Mouse (Mus musculus): Measurements from ENCODE around the gene Nexn. TPM values are rescaled to one million over a fixed set of nuclear protein-coding genes. Genes with fewer than 3 reads are reported as not detected.
A peak's percentile ranks its signal among the peaks of the same experiment; 100 is the strongest.
"Not testable (repeated sequence)": the region's sequence is repeated elsewhere in the genome, so short reads cannot be mapped to it uniquely, and the experiment has no call there.

Gene Nexn
- polyA plus RNA-seq, 1 experiment from 2014 or later, result 5.1 TPM

DNA sequence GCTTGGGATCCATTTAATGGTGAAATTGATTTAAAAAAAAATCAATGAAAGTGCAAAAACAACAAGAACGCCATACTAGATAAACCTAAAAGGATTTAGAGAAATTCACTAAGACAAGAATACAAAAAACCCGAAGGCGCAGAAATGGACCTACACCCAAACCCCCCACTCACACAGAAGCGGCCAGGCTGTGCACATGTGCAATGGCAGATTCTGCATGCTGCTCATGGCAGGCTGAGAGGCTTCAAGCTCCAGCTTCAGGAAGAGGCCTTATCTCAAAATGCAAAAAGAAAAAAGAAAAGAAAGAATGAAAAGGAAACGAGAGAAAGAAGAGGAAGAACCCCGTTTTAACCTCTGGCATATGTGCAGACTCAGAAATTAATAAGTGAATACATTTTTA lies 62.7 kb downstream of the Nexn start:
- no peaks in the 10 kb centered on the region for H3K9me3 ChIP-seq
- H3K4me2 ChIP-seq (replicated peaks), result no peak overlapping the region
- ATAC-seq (ENCODE audit: low FRiP score, low read depth), result no peak
- H3K27ac ChIP-seq, result no peak overlapping the region
- H3K9ac ChIP-seq, result no peak overlapping the region
- 90% methylated on average over 6 of the region's 6 CpGs for WGBS
- H3K27me3 ChIP-seq (replicated peaks), result no peaks in the 10 kb centered on the region
- no peaks in the 10 kb centered on the region; the same call in 1 of the 2 replicates for H3K36me3 ChIP-seq
- H3K4me1 ChIP-seq, result peaks cover 2% of the 10 kb centered on the region
- no peak overlapping the region for H3K4me3 ChIP-seq

DNA sequence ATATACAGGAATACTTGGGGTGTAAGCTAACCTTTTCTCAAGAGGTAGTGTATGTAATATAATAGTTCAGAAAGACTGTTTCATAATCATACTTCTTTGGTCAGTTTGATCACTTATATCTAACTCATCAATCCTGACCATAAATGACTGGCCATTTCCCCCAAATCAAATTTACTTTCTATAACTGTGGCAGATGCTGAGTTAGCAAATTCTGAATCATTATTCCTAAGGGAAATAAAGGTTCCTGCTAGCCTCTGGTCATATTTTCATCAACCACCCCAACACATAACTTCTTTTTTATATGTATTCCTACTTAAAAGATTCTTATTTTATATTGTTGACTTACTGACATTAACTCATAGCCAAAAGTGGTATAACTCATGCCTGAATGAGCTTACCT lies 63.2 kb downstream of the Nexn start:
- Histone ChIP-seq H3K27me3 (replicated peaks) (no peaks in the 10 kb centered on the region), H3K4me3 (no peak overlapping the region), H3K9me3 (no peaks in the 10 kb centered on the region), H3K4me2 (replicated peaks) (no peak overlapping the region), H3K36me3 (no peaks in the 10 kb centered on the region; the same call in 1 of the 2 replicates), H3K27ac (no peak overlapping the region), H3K4me1 (no peaks in the 10 kb centered on the region), H3K9ac (no peak overlapping the region)
- no peak for ATAC-seq (ENCODE audit: low FRiP score, low read depth)

DNA sequence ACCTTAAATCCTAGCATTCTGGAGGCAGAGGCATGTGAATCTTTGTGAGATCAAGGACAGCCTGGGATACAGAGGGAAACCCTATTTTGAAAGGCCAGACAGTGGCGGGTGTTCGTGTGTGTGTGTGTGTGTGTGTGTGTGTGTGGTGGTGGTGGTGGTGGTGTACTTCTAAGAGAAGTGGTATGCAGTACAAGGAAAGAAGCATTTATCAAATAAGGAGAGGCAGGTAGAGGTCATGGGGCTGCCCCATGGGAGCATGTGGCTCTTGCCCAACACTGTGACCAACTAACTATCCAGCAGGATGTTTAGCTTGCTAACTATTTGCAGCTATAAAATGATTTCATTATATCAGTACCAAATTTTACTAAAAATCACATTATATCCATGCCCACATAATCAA lies 64.5 kb downstream of the Nexn start:
- no peaks in the 10 kb centered on the region for H3K4me1 ChIP-seq
- no peak overlapping the region for H3K9ac ChIP-seq
- 81% methylated on average over 2 of the region's 2 CpGs for WGBS
- H3K36me3 ChIP-seq, result no peaks in the 10 kb centered on the region
- H3K9me3 ChIP-seq, result no peaks in the 10 kb centered on the region
- no peak overlapping the region for H3K27ac ChIP-seq
- H3K27me3 ChIP-seq (replicated peaks), result no peaks in the 10 kb centered on the region
- no peak overlapping the region for H3K4me2 ChIP-seq (replicated peaks)
- no peak overlapping the region for H3K4me3 ChIP-seq
- ATAC-seq (ENCODE audit: low FRiP score, low read depth), result no peak

DNA sequence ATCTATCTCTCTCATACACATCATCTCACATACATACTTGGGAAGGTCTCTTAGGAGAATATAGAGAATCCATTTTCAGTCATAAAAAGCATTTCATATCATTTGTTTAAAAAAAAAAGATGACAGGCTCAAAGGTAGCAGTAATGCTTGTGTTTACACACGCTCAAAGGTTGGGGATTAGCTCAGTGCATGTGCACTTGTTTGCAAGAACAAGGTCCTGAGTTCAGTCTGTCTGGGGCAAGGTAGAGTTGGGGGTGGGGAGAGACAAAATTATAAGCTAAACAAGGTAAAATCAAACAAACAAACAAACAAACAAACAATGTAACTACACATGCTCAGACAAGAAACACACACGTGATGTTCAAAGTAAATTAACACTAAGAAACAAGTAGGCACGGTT lies 65.0 kb downstream of the Nexn start:
- Histone ChIP-seq H3K4me3 (no peak overlapping the region), H3K36me3 (no peaks in the 10 kb centered on the region), H3K4me1 (no peaks in the 10 kb centered on the region), H3K27ac (no peak overlapping the region), H3K9me3 (no peaks in the 10 kb centered on the region), H3K9ac (no peak overlapping the region), H3K4me2 (replicated peaks) (no peak overlapping the region), H3K27me3 (replicated peaks) (no peaks in the 10 kb centered on the region)
- WGBS, result 94% methylated on average over 3 of the region's 3 CpGs
- ATAC-seq (ENCODE audit: low FRiP score, low read depth), result no peak

DNA sequence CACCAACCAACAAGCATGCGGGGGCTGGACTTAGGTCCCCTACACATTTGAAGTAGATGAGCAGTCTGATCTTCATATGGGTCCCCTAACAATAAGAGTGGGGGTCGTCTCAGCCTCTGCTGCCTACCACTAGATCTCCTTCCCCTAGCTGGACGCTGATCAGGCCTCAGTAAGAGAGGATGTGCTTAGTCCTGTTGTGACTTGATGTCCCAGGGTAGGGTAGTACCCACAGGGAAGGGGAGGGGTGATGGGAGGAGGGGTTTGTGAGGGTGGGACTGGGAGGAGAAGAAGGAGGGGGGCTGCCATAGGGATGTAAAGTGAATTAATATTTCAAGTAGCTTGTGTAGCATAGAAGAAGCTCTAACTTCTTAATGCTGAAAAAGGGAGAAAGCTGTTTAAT lies 67.0 kb downstream of the Nexn start:
- no peaks in the 10 kb centered on the region for H3K4me1 ChIP-seq
- no peak for ATAC-seq (ENCODE audit: low FRiP score, low read depth)
- 69% methylated on average over 3 of the region's 3 CpGs for WGBS
- H3K4me3 ChIP-seq, result no peak overlapping the region
- no peaks in the 10 kb centered on the region for H3K27me3 ChIP-seq (replicated peaks)
- no peaks in the 10 kb centered on the region for H3K36me3 ChIP-seq
- no peak overlapping the region for H3K27ac ChIP-seq
- H3K4me2 ChIP-seq (replicated peaks), result no peak overlapping the region
- no peak overlapping the region for H3K9ac ChIP-seq
- no peaks in the 10 kb centered on the region for H3K9me3 ChIP-seq

DNA sequence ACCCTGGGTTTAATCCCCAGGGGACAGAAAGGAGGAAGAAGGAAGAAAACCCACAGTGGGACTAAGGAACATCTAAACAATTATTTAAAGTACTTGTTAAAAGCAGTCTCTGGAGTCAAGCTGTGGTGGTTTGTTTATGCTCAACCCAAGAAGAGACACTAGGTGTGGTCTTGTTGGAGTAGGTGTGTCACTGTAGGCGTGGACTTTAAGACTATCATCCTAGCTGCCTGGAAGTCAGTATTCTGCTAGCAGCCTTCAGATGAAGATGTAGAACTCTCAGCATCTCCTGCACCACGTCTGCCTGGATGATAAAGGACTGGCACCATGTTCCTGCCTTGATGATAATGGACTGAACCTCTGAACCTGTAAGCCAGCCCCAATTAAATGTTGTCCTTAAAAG lies 68.9 kb downstream of the Nexn start:
- H3K27ac ChIP-seq; H3K4me1 ChIP-seq; H3K27me3 ChIP-seq (replicated peaks); H3K9ac ChIP-seq; ATAC-seq (ENCODE audit: low FRiP score, low read depth); H3K4me3 ChIP-seq; H3K4me2 ChIP-seq (replicated peaks); H3K36me3 ChIP-seq; H3K9me3 ChIP-seq: not testable (repeated sequence)
- WGBS, result 32% methylated on average over 2 of the region's 2 CpGs

DNA sequence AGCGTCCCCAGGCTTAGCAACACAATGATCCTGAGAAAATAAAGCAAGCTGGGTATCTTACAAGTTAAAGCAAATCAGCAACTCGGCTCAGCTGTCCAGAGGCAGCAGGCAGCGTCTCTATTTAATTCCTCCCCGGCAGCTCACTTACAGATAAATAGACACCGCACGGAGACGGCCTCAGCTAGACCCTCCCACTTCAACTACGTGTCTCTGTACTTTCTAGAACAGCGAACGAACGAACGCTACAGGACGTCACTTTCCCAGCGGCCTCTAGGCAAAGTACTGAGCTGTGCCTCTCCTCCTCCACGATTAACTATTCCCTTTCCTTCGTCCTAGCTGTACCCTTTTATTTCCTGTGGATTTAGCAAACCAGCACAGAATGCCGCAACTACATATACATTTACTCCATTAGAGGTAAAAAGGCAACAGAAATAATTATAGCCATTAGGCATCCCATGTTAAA lies 72.5 kb downstream of the Nexn start:
- H3K27me3 ChIP-seq (replicated peaks), result no peaks in the 10 kb centered on the region
- peak overlapping the region; percentile 33; the same call in 1 of the 2 replicates for H3K27ac ChIP-seq
- H3K4me2 ChIP-seq (replicated peaks), result peak overlapping the region; percentile 62
- peak overlapping the region; percentile 54 for H3K9ac ChIP-seq
- ATAC-seq (ENCODE audit: low FRiP score, low read depth), result peak; percentile 96
- H3K36me3 ChIP-seq, result no peaks in the 10 kb centered on the region
- no peaks in the 10 kb centered on the region for H3K9me3 ChIP-seq
- H3K4me3 ChIP-seq, result peak overlapping the region; percentile 38
- WGBS, result 2% methylated on average over 17 of the region's 17 CpGs
- H3K4me1 ChIP-seq, result peaks cover 8% of the 10 kb centered on the region; the same call in 1 of the 2 replicates

DNA sequence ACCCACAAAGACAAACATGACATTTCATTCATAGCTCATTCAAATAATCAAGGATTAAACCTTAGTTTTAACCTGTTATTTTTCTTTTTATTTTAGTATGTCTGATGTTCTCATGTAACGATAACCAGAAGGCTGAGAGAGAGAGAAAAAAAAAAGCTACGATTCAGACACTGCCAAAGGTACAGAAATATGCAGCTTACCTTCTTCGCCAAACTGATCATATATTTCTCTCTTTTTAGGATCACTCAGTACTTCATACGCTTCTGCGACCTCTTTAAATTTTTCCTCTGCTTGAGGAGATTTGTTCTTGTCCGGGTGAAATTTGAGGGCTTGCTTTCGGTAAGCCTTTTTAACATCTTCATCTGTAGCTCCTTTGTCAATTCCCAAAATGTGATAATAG lies 73.0 kb downstream of the Nexn start:
- 25% methylated on average over 7 of the region's 7 CpGs for WGBS
- peaks cover 8% of the 10 kb centered on the region; the same call in 1 of the 2 replicates for H3K4me1 ChIP-seq
- ATAC-seq (ENCODE audit: low FRiP score, low read depth), result no peak
- no peaks in the 10 kb centered on the region for H3K9me3 ChIP-seq
- peak overlapping the region; percentile 54 for H3K9ac ChIP-seq
- H3K4me3 ChIP-seq, result peak overlapping the region; percentile 38
- peak overlapping the region; percentile 33; the same call in 1 of the 2 replicates for H3K27ac ChIP-seq
- H3K36me3 ChIP-seq, result no peaks in the 10 kb centered on the region
- H3K4me2 ChIP-seq (replicated peaks), result peak overlapping the region; percentile 62
- H3K27me3 ChIP-seq (replicated peaks), result no peaks in the 10 kb centered on the region

DNA sequence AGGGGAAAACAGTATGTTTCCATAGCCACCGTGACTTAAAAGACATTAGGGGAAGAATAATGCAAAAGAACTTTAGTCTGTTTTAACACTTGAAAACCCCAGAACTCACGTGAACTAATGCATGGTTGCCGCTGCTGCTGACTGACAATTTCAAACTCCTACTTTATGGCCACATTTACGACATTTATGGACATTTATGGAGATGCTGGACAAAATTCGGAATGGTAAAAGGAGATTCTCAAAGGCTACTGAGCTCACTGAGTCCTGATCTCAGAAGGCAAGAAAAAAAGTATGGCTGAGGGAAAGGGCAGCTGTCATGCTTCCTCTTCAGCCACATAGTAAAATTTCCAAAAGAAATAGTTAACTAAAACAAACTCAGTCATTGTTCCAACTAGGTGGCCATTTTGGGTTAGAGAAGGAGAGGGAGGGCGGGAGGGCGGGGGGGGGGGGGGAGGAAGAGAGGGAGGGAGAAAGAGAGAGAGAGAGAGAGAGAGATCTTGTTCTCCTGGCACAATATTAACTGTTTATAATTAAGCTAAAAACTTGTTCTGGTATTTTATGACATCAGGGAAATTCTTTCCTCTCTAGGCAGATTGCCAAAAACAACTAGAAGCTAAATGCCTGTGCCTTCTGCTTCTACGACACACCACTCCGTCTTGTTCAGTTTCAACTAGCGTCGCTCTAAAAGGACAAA lies 73.8 kb downstream of the Nexn start:
- H3K4me3 ChIP-seq, result peak overlapping the region; percentile 24
- peak overlapping the region; percentile 55 for H3K4me2 ChIP-seq (replicated peaks)
- no peak for ATAC-seq (ENCODE audit: low FRiP score, low read depth)
- H3K4me1 ChIP-seq, result peaks cover 8% of the 10 kb centered on the region; the same call in 1 of the 2 replicates
- no peak overlapping the region for H3K9ac ChIP-seq
- no peaks in the 10 kb centered on the region for H3K9me3 ChIP-seq
- H3K27ac ChIP-seq, result no peak overlapping the region
- 39% methylated on average over 10 of the region's 11 CpGs for WGBS
- no peaks in the 10 kb centered on the region for H3K36me3 ChIP-seq
- no peaks in the 10 kb centered on the region for H3K27me3 ChIP-seq (replicated peaks)

DNA sequence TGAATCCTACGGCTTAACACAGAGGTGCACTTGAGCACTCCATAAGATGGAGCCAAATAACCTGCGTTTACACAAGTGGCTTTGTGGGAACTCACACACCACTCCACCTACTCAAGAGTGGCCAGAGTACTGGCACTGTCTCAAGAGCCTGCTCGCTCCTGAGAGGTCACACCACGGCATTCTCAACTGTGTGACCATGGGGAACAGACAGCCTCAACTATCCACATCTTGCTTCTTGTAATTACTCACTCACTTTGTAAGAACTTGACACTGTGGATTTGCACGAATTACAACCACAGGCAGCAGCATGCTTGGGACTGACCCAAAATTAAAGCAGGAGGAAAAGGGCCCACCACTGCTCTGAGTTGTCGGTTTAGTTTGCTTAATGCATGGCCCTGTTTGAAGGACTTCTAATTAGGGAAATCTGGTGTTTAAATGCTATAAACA lies 74.3 kb downstream of the Nexn start:
- H3K9ac ChIP-seq, result no peak overlapping the region
- WGBS, result 31% methylated on average over 6 of the region's 6 CpGs
- H3K4me3 ChIP-seq, result peak overlapping the region; percentile 24
- peak; percentile 42 for ATAC-seq (ENCODE audit: low FRiP score, low read depth)
- H3K27me3 ChIP-seq (replicated peaks), result no peaks in the 10 kb centered on the region
- peaks cover 8% of the 10 kb centered on the region; the same call in 1 of the 2 replicates for H3K4me1 ChIP-seq
- H3K9me3 ChIP-seq, result no peaks in the 10 kb centered on the region
- H3K36me3 ChIP-seq, result no peaks in the 10 kb centered on the region
- H3K4me2 ChIP-seq (replicated peaks), result peak overlapping the region; percentile 55
- no peak overlapping the region for H3K27ac ChIP-seq

DNA sequence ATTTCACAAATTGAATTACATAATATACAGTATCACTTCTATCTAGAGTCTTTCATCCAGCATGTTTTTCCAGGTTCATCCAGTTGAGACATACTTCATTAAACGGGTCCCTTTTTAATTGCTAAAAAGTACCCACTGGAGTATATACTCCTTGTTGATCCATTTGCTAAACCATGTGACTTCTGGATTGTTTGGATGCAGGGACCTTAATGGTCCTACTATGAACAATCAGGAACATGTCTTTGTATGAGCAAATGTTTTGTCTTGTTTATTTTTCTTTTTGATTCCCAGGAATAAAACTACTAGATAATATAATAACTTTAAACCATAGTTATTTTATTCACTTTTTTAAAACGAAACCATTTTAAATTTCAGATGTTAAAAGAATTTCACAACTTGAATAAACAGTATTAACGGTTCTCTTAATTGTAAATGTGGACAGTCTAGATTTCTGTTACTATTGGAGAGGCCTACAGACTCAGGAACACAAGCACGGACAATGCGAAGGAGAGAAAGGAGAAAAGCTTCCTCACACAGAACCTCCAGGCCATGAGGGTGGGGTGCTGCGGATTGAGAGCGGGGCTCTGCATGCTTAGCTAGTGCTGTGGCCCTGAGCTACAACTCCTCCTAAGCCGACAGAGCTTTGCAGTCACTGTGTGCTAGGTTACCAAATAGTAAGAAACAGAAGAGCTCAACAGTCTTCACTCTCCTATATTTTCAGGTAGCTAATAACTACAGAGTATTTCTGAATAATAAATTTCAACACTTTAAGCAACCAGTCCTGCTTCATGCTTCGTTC lies 75.3 kb downstream of the Nexn start:
- Histone ChIP-seq H3K4me3 (no peak overlapping the region), H3K27me3 (replicated peaks) (no peaks in the 10 kb centered on the region), H3K4me1 (peaks cover 8% of the 10 kb centered on the region; the same call in 1 of the 2 replicates), H3K9ac (no peak overlapping the region), H3K9me3 (no peaks in the 10 kb centered on the region), H3K4me2 (replicated peaks) (peak overlapping the region; percentile 42), H3K27ac (no peak overlapping the region), H3K36me3 (peaks cover 4% of the 10 kb centered on the region; the same call in 1 of the 2 replicates)
- WGBS, result 81% methylated on average over 9 of the region's 9 CpGs
- no peak for ATAC-seq (ENCODE audit: low FRiP score, low read depth)

DNA sequence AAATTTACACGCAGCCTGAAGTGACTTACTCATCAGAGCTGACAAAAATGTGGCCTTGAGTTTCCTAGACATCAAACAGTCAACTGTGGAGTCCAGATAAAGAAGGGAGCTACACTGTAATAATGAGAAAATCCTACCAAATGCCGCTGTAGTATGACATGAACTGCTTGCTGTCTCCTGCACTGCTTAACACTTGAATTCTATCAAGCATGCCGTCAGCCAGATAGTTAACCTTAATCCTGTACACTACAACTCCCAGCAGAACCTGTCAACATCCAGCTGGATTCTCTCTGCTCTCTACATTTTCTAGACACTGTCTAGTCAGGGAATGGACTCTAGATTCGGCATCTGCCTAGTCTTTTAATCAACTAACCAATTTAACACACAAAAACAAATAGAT lies 76.8 kb downstream of the Nexn start:
- no peaks in the 10 kb centered on the region for H3K27me3 ChIP-seq (replicated peaks)
- H3K27ac ChIP-seq, result no peak overlapping the region
- no peak overlapping the region for H3K4me2 ChIP-seq (replicated peaks)
- peaks cover 8% of the 10 kb centered on the region; the same call in 1 of the 2 replicates for H3K4me1 ChIP-seq
- peaks cover 16% of the 10 kb centered on the region for H3K36me3 ChIP-seq
- H3K9ac ChIP-seq, result no peak overlapping the region
- WGBS, result 83% methylated on average over 4 of the region's 4 CpGs
- H3K9me3 ChIP-seq, result no peaks in the 10 kb centered on the region
- no peak overlapping the region for H3K4me3 ChIP-seq
- no peak for ATAC-seq (ENCODE audit: low FRiP score, low read depth)

Data from neural tube, embryonic 12.5 days (tissue).